Mouse (Mus musculus): Measurements from ENCODE around the gene Fgfr2.
A peak's percentile ranks its signal among the peaks of the same experiment; 100 is the strongest.

The Fgfr2 gene

GRCm38 (mm10) chr7:130839380-130840100 lies 2283.6 kb downstream of the Fgfr2 start:
- DNase-seq: no peak

- DNase-seq: no peak
These were observed 2284.5 kb downstream of the Fgfr2 start for GRCm38 (mm10) chr7:130838658-130839025.

- DNase-seq: peak; percentile 70 to 82
These were observed 2285.1 kb downstream of the Fgfr2 start for GRCm38 (mm10) chr7:130837941-130838657.

- peak in 1 of 2 experiments; percentile 27 for DNase-seq
These were observed 2287.1 kb downstream of the Fgfr2 start for GRCm38 (mm10) chr7:130836066-130836465.

GRCm38 (mm10) chr7:130834958-130835861 lies 2287.9 kb downstream of the Fgfr2 start:
- peak; percentile 63 to 75 for DNase-seq

- DNase-seq: peak; percentile 41 to 62
These were observed 2288.9 kb downstream of the Fgfr2 start for GRCm38 (mm10) chr7:130834299-130834698.

- DNase-seq: no peak
These were observed 2291.6 kb downstream of the Fgfr2 start for GRCm38 (mm10) chr7:130831586-130831985.

GRCm38 (mm10) chr7:130828475-130828874 lies 2294.7 kb downstream of the Fgfr2 start:
- DNase-seq: no peak

- no peak for DNase-seq
These were observed 2295.2 kb downstream of the Fgfr2 start for GRCm38 (mm10) chr7:130827844-130828403.

GRCm38 (mm10) chr7:130827431-130827830 lies 2295.7 kb downstream of the Fgfr2 start:
- peak; percentile 71 to 72 for DNase-seq

- DNase-seq: no peak
These were observed 2296.8 kb downstream of the Fgfr2 start for GRCm38 (mm10) chr7:130826343-130826742.

- no peak for DNase-seq
These were observed 2299.2 kb downstream of the Fgfr2 start for GRCm38 (mm10) chr7:130823992-130824391.

- DNase-seq: no peak
These were observed 2303.5 kb downstream of the Fgfr2 start for GRCm38 (mm10) chr7:130819624-130820023.

GRCm38 (mm10) chr7:130818813-130819212 lies 2304.3 kb downstream of the Fgfr2 start:
- no peak for DNase-seq

- DNase-seq: no peak
These were observed 2306.9 kb downstream of the Fgfr2 start for GRCm38 (mm10) chr7:130816243-130816642.

GRCm38 (mm10) chr7:130815601-130816000 lies 2307.5 kb downstream of the Fgfr2 start:
- no peak for DNase-seq

- DNase-seq: no peak
These were observed 2310.7 kb downstream of the Fgfr2 start for GRCm38 (mm10) chr7:130812407-130812806.

- no peak for DNase-seq
These were observed 2312.9 kb downstream of the Fgfr2 start for GRCm38 (mm10) chr7:130810238-130810637.

- no peak for DNase-seq
These were observed 2314.5 kb downstream of the Fgfr2 start for GRCm38 (mm10) chr7:130808694-130809093.

- no peak for DNase-seq
These were observed 2315.4 kb downstream of the Fgfr2 start for GRCm38 (mm10) chr7:130807749-130808148.

- peak in 1 of 2 experiments; percentile 22 for DNase-seq
These were observed 2318.2 kb downstream of the Fgfr2 start for GRCm38 (mm10) chr7:130804991-130805390.

GRCm38 (mm10) chr7:130803251-130803825 lies 2319.8 kb downstream of the Fgfr2 start:
- DNase-seq: no peak
